Mouse (Mus musculus): ENCODE data around the gene Pla2g5. TPM values are rescaled to one million over a fixed set of nuclear protein-coding genes. Genes with fewer than 3 reads are reported as not detected.
"Not testable (repeated sequence)": the region's sequence is repeated elsewhere in the genome, so short reads cannot be mapped to it uniquely, and the experiment has no call there.

Pla2g5 gene
- polyA plus RNA-seq, 1 experiment from 2014 or later = not detected

- no peak within 1 kb of the TSS for H3K9ac ChIP-seq
- no peak within 1 kb of the TSS for H3K4me2 ChIP-seq (replicated peaks)
- ATAC-seq (ENCODE audit: low FRiP score) = no peak
- H3K27ac ChIP-seq = no peak within 1 kb of the TSS
- 84% methylated on average over 4 of the region's 4 CpGs for WGBS
- H3K27me3 ChIP-seq = peaks cover 8% of the 10 kb centered on the region; the same call in 1 of the 2 replicates
- H3K9me3 ChIP-seq (replicated peaks) = no peaks in the 10 kb centered on the region
- no peaks in the 10 kb centered on the region for H3K36me3 ChIP-seq
- H3K4me1 ChIP-seq = peaks cover 15% of the 10 kb centered on the region
- H3K4me3 ChIP-seq = no peak within 1 kb of the TSS
These were observed 14.4 kb upstream of the Pla2g5 start, which contains the start of gene Pla2g2e for GRCm38 (mm10) chr4:138877731-138878130. Pla2g2e (plus strand) TSS chr4:138877942.

- peaks cover 6% of the 10 kb centered on the region; the same call in 1 of the 2 replicates for H3K27me3 ChIP-seq
- H3K9ac ChIP-seq = no peak overlapping the region
- no peak overlapping the region for H3K4me2 ChIP-seq (replicated peaks)
- peaks cover 7% of the 10 kb centered on the region for H3K4me1 ChIP-seq
- no peaks in the 10 kb centered on the region for H3K36me3 ChIP-seq
- no peak overlapping the region for H3K4me3 ChIP-seq
- no peak for ATAC-seq (ENCODE audit: low FRiP score)
- no peaks in the 10 kb centered on the region for H3K9me3 ChIP-seq (replicated peaks)
- no peak overlapping the region for H3K27ac ChIP-seq
- 93% methylated on average over 2 of the region's 2 CpGs for WGBS
These were observed 12.7 kb upstream of the Pla2g5 start for GRCm38 (mm10) chr4:138875986-138876385.

DNA sequence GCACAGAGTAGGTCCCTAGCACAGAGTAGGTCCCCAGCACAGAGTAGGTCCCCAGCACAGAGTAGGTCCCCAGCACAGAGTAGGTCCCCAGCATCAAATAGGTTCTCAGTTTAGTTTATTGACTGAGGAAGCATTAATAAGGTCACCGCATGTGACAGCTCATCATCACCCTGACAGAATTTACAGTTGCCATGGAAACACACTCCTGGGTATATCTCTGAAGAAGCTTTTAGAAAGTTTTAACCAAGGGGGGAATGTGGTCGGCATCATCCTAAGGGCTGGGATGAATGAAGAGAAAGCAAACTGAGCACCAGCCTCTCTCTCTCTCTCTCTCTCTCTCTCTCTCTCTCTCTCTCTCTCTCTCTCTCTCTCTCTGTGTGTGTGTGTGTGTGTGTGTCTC, 12.0 kb upstream of the Pla2g5 start:
- 86% methylated on average over 2 of the region's 2 CpGs for WGBS
- not testable (repeated sequence) for H3K4me3 ChIP-seq; H3K4me1 ChIP-seq; ATAC-seq (ENCODE audit: low FRiP score); H3K27me3 ChIP-seq; H3K4me2 ChIP-seq (replicated peaks); H3K36me3 ChIP-seq; H3K9me3 ChIP-seq (replicated peaks); H3K27ac ChIP-seq; H3K9ac ChIP-seq

- no peak for ATAC-seq (ENCODE audit: low FRiP score)
- Histone ChIP-seq H3K4me1 (peaks cover 5% of the 10 kb centered on the region), H3K4me2 (replicated peaks) (no peak within 1 kb of the TSS), H3K9ac (no peak within 1 kb of the TSS), H3K4me3 (no peak within 1 kb of the TSS), H3K27me3 (no peaks in the 10 kb centered on the region), H3K36me3 (no peaks in the 10 kb centered on the region), H3K9me3 (replicated peaks) (no peaks in the 10 kb centered on the region), H3K27ac (no peak within 1 kb of the TSS)
- WGBS = 79% methylated on average over 6 of the region's 6 CpGs
These were observed 10.6 kb upstream of the Pla2g5 start, which contains the start of gene Gm13030 for GRCm38 (mm10) chr4:138873864-138874263. Gm13030 (minus strand) TSS chr4:138873964.

DNA sequence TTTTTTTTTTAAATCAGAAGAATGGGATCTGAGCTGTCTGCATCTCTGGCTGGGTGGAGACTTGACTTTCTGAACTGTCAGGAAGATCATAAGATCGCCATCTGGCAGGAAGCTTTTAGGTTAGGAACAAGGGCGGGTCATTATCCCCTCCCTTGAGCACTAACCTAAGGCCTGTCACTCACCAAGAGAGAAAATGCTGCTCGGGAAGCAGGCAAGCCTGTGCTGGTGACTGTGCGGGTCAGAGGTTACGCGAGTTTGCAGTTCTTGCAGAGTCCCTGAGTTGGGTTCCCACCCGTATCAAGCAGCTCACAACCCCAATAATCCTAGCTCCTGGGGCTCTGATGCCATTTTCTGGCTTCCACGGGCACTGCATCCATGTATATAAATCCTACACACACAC, 5.4 kb upstream of the Pla2g5 start:
- H3K9me3 ChIP-seq (replicated peaks) = no peaks in the 10 kb centered on the region
- H3K36me3 ChIP-seq = no peaks in the 10 kb centered on the region
- H3K4me1 ChIP-seq = 0 out of 2 replicates have a peak, but pooled peaks cover 3% of the 10 kb centered on the region
- no peaks in the 10 kb centered on the region for H3K27me3 ChIP-seq
- H3K4me2 ChIP-seq (replicated peaks) = no peak overlapping the region
- H3K4me3 ChIP-seq = no peak overlapping the region
- H3K9ac ChIP-seq = no peak overlapping the region
- H3K27ac ChIP-seq = no peak overlapping the region
- no peak for ATAC-seq (ENCODE audit: low FRiP score)
- WGBS = 44% methylated on average over 8 of the region's 8 CpGs

- Histone ChIP-seq H3K27ac (no peak overlapping the region), H3K9ac (no peak overlapping the region), H3K4me1 (0 out of 2 replicates have a peak, but pooled peaks cover 3% of the 10 kb centered on the region), H3K9me3 (replicated peaks) (no peaks in the 10 kb centered on the region), H3K4me3 (no peak overlapping the region), H3K4me2 (replicated peaks) (no peak overlapping the region), H3K27me3 (no peaks in the 10 kb centered on the region), H3K36me3 (no peaks in the 10 kb centered on the region)
- ATAC-seq (ENCODE audit: low FRiP score) = no peak
- WGBS = 16% methylated on average over 7 of the region's 7 CpGs
These were observed 3.1 kb upstream of the Pla2g5 start for GRCm38 (mm10) chr4:138866413-138866812.

GRCm38 (mm10) chr4:138865991-138866390, 2.7 kb upstream of the Pla2g5 start:
- H3K27me3 ChIP-seq = no peaks in the 10 kb centered on the region
- 0 out of 2 replicates have a peak, but pooled peaks cover 3% of the 10 kb centered on the region for H3K4me1 ChIP-seq
- no peak overlapping the region for H3K27ac ChIP-seq
- H3K4me3 ChIP-seq = no peak overlapping the region
- H3K9me3 ChIP-seq (replicated peaks) = no peaks in the 10 kb centered on the region
- WGBS = 68% methylated on average over 6 of the region's 6 CpGs
- no peak overlapping the region for H3K4me2 ChIP-seq (replicated peaks)
- no peak overlapping the region for H3K9ac ChIP-seq
- no peaks in the 10 kb centered on the region for H3K36me3 ChIP-seq
- no peak for ATAC-seq (ENCODE audit: low FRiP score)

GRCm38 (mm10) chr4:138865092-138865491, 1.8 kb upstream of the Pla2g5 start:
- H3K4me2 ChIP-seq (replicated peaks) = no peak overlapping the region
- no peak for ATAC-seq (ENCODE audit: low FRiP score)
- H3K36me3 ChIP-seq = no peaks in the 10 kb centered on the region
- peaks cover 6% of the 10 kb centered on the region; the same call in 1 of the 2 replicates for H3K4me1 ChIP-seq
- no peak overlapping the region for H3K4me3 ChIP-seq
- no peaks in the 10 kb centered on the region for H3K27me3 ChIP-seq
- H3K27ac ChIP-seq = no peak overlapping the region
- WGBS = 66% methylated on average over 5 of the region's 5 CpGs
- no peak overlapping the region for H3K9ac ChIP-seq
- H3K9me3 ChIP-seq (replicated peaks) = no peaks in the 10 kb centered on the region

DNA sequence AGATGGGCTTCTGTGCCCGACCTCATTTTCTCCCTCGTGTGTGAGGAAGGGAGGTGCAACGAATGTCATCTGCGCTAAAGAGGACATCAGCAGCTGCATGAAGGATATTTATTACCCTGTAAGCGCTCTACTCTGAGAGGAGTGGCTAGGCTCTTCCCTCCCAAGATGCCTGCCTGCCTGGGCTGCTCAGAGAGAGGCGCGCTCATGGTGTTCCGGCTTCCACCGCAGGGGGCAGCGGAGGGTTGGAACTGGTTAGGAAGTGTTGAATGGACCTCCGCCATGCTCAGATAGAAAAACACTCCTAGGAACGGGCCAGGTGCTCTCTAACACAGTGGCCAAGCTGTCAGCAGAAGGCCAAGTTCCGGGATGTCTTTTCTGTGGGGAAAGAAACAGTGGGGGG, 3.6 kb downstream of the Pla2g5 start:
- ATAC-seq (ENCODE audit: low FRiP score) = peak; percentile 87
- WGBS = 8% methylated on average over 13 of the region's 13 CpGs
- H3K27me3 ChIP-seq = no peaks in the 10 kb centered on the region
- no peaks in the 10 kb centered on the region for H3K9me3 ChIP-seq (replicated peaks)
- peak overlapping the region; percentile 40 for H3K4me2 ChIP-seq (replicated peaks)
- H3K4me3 ChIP-seq = peak overlapping the region; percentile 14
- H3K36me3 ChIP-seq = no peaks in the 10 kb centered on the region
- peaks cover 6% of the 10 kb centered on the region; the same call in 1 of the 2 replicates for H3K4me1 ChIP-seq
- no peak overlapping the region for H3K27ac ChIP-seq
- H3K9ac ChIP-seq = no peak overlapping the region

DNA sequence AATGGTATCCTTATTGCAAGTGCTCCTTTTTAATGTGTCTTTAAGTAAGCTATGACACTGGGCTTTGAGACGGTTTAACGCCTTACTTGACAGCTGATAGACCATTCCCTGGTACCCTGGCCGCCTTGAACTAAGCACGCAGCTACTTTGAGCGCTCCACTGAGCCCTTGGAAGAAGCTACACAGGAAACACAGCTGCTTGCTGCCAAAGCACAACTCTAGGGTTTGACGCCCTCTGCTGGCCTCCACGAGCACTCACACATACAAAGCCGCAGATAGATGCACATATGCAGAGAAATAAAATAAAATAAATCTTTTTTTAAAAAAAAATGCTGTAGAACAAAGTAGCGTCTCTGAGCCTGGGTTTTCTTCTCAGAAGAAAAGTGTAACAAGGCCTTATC, 4.0 kb downstream of the Pla2g5 start:
- Histone ChIP-seq H3K4me3 (peak overlapping the region; percentile 14), H3K4me2 (replicated peaks) (peak overlapping the region; percentile 40), H3K9ac (no peak overlapping the region), H3K4me1 (peaks cover 6% of the 10 kb centered on the region; the same call in 1 of the 2 replicates), H3K27me3 (no peaks in the 10 kb centered on the region), H3K36me3 (no peaks in the 10 kb centered on the region), H3K9me3 (replicated peaks) (no peaks in the 10 kb centered on the region), H3K27ac (no peak overlapping the region)
- 0 out of 2 replicates have a peak, but pooled peaks have one; percentile 66 for ATAC-seq (ENCODE audit: low FRiP score)
- WGBS = 22% methylated on average over 9 of the region's 9 CpGs

DNA sequence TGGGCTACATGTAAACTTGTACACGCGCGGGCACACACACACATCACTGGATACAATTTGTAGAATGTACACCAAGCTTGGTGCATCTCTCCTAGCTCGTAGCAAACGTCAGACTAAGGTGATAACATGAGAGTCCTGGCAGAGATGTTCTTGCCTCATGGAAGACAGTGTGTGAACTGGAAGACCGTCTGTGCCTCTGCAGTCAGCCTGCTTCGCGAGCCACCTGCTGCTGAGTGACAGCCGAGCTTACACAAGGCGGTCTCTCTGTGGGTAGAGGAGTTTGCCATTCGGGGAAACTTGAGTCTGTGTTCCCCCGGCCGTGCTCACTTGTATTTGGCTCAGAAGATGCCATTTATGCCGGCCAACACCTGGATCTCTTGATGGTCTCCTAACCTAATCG, 4.8 kb downstream of the Pla2g5 start:
- H3K27me3 ChIP-seq = no peaks in the 10 kb centered on the region
- H3K4me1 ChIP-seq = peaks cover 6% of the 10 kb centered on the region; the same call in 1 of the 2 replicates
- no peak overlapping the region for H3K4me3 ChIP-seq
- no peaks in the 10 kb centered on the region for H3K36me3 ChIP-seq
- no peak overlapping the region for H3K9ac ChIP-seq
- no peak for ATAC-seq (ENCODE audit: low FRiP score)
- WGBS = 83% methylated on average over 15 of the region's 15 CpGs
- H3K4me2 ChIP-seq (replicated peaks) = no peak overlapping the region
- no peak overlapping the region for H3K27ac ChIP-seq
- H3K9me3 ChIP-seq (replicated peaks) = no peaks in the 10 kb centered on the region

- H3K4me1 ChIP-seq = peaks cover 6% of the 10 kb centered on the region; the same call in 1 of the 2 replicates
- peaks cover 3% of the 10 kb centered on the region for H3K27me3 ChIP-seq
- no peaks in the 10 kb centered on the region for H3K36me3 ChIP-seq
- ATAC-seq (ENCODE audit: low FRiP score) = no peak
- no peak overlapping the region for H3K4me2 ChIP-seq (replicated peaks)
- 90% methylated on average over 10 of the region's 10 CpGs for WGBS
- H3K9ac ChIP-seq = no peak overlapping the region
- no peaks in the 10 kb centered on the region for H3K9me3 ChIP-seq (replicated peaks)
- H3K27ac ChIP-seq = no peak overlapping the region
- no peak overlapping the region for H3K4me3 ChIP-seq
These were observed 5.7 kb downstream of the Pla2g5 start for GRCm38 (mm10) chr4:138857576-138857975.

- Histone ChIP-seq H3K4me1 (peaks cover 6% of the 10 kb centered on the region; the same call in 1 of the 2 replicates), H3K9me3 (replicated peaks) (no peaks in the 10 kb centered on the region), H3K27me3 (peaks cover 5% of the 10 kb centered on the region), H3K9ac (no peak overlapping the region), H3K4me2 (replicated peaks) (no peak overlapping the region), H3K36me3 (no peaks in the 10 kb centered on the region), H3K4me3 (no peak overlapping the region), H3K27ac (no peak overlapping the region)
- no peak for ATAC-seq (ENCODE audit: low FRiP score)
- 26% methylated on average over 7 of the region's 7 CpGs for WGBS
These were observed 6.8 kb downstream of the Pla2g5 start for GRCm38 (mm10) chr4:138856491-138856890.

Data from hindbrain, embryonic 12.5 days (tissue).